Mouse (Mus musculus) CH12F3 (cell line): Measurements from ENCODE around the gene Zcchc14.

Experiments
- in situ Hi-C: fragments of 300-500 bp; cut with MboI; formaldehyde crosslinking; loops from 2 replicates; pipeline ENCODE4 v1.14.3; 2020; ENCODE audit warnings: low sequenced_read_pairs

Zcchc14 gene

DNA sequence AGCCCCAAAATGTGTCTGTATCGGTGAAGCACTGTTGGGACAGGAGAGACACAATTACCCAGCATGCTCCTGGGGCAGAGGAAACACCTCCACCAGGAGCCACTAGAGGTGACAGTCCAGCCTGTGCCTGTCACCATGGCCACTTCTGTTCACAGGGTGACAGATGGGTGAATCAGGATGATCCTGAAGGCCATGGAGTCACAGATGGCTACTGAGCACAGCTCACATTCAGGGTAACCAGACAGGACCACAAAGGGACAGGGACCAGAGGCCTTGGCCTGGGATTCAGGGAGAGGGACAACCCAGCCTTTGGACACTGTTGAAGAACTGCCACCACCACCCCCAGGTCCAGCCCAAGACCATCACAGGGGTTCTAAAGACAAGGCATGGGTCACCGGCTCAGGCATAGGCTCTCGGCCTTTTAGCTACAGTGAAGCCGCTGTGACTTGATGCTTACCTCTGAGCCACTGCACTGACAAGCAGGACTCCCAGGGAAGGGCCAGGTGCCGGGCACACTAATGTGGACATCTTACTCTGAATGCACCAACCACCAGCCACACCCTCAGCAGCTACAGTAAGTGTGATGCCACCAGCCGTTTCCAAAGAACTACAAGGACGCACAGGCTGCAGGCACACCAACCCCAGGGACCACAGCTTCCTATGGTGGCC lies 92.1 kb downstream of the Zcchc14 start:
- in situ Hi-C loops: no loop called here

DNA sequence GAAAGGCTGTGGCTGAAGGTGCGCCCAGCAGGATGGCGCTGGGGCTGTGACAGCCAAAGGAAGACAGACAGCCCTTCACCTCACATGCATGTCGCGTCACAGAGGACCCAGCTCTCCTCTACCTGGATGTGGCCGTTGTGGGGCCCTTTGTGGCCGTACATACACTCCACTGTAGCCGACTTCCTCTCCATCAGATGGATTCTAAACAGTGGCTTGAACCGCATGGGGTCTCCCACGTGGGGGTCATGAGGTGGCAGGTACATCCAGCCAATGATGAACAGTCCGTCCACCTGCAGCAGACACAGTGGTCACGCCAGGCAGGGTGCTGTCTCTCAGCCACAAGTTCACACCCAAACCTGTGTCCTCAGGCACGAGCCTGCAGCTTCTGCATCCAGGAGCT lies 92.9 kb downstream of the Zcchc14 start:
- in situ Hi-C loops: no loop called here

DNA sequence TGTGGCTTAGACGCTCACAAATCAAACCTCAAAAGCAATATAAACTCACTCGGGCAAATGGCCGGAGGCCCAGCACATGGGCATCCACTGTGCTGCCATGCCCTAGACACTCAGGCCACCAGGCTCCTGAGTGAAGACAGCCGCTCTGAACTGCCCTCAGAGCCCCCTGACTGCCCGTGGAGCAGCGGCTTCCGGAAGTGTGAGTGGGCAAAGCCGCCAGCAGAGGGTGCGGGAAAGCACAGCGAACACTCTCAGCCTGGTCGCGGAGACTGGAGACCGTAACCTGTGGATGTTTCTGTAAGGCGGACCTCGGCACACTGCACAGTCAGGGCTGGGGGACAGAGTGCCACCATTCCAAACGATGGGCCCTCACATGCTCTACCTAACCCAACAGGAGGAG lies 94.2 kb downstream of the Zcchc14 start:
- in situ Hi-C loops: no loop called here

DNA sequence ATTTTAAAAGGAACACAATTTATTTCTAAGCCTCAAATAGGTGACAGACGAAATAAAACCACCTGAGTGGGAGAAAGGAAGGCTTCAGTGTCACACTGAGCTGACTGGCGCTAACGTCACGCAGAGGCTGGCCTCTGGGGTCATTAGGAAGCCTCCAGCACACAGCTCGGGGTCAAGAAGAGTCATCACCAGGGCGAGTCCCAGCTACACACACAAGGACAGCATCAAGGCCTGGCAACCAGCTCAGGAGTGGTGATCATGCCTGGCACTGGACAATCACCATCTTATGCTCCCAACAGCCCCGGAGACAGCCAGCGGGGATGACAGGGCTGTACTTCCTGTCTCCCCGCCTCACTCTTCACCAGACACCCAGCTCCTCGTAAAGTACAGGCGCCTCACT lies 95.0 kb downstream of the Zcchc14 start:
- in situ Hi-C loops: no loop called here

DNA sequence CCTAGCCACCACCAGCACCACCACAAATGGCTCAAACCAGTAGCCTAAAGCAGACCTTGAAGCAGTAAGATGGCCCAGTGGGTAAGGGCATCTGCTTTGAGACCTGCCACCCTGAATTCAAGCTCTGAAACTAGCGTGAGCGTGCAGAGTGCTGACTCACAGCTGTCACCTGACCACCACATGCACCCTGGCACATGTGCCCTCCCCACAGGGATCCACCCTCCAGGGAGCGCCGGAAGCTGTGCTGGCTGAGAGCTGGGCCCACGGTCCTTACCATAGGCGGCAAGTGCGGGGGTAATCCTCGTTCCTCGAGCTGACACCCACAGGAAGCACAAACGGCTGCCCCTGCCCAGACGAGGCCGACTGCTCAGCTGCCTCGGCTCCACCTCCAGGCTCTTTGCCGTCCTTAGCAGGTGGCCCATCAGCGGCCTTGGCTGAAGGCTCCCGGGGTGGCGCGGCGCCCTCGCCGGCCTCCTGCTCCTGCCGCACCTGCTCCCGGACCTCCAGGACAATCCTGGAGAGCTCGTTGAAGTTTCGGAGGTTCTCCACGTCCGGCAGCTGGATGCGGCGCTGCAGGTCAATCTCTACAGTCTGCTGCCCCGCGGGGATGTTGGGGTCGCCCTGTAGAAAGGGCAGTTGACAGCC lies 98.7 kb downstream of the Zcchc14 start:
- in situ Hi-C loops: no loop called here

DNA sequence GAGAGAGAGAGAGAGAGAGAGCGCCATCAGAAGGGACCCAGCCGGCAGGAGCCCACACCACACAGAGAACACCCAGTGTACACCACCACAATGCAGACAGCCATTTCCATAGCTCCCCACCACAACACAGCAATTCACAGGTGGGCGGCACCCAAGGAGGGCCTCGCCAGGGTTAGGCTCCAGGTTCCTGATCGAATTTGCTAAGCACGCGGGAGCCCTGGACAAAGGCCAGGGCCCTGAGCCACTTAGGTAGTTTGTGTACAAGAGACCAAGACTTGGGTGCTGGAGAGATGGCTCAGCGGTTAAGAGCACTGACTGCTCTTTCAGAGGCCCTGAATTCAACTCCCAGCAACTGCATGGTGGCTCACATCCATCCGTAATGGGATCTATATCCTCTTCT lies 100.2 kb downstream of the Zcchc14 start:
- in situ Hi-C loops: no loop called here

DNA sequence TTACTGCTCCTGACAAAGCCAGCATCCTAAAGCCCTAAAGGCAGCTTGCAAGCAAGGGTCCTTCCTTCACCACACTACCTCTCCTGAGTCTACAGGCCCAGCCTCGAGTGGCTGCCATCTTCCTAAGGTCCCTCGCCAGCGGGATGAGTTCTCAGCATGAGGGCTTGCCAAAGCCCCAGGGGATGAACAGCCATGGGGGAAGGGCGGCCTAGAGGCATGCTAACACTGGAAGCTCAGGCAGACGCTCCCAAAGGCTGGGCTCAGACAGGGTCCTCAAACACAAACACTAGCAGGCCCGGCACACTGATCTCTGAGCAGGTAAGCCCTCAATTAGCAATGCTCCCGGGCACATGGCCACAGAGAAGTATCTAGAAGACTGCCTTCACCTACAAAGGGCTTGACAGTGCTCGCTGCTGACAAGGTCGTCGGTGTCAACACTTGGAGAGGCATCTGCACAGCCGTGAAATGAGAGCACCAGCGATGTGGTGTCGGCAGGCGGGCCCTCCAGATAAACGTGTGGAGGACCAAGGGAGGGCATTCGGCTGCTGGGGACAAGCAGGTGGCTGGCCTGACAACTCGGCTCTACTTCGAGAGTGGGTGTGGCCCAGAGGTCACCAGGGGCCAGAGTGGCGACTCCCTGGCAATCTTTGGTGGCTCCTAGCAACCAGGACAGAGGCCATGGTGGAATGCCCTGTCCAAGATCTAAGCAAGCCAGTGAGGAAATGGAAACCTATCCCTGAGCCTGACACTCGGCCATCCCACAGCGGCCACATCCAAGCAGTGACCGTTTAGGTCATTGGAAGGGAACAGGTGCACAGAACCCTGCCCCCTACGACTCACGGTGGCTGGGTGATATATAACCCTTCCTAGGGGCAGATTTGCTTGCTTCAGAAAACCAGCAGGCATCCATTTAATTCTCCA lies 101.4 kb downstream of the Zcchc14 start:
- in situ Hi-C loops: no loop called here

DNA sequence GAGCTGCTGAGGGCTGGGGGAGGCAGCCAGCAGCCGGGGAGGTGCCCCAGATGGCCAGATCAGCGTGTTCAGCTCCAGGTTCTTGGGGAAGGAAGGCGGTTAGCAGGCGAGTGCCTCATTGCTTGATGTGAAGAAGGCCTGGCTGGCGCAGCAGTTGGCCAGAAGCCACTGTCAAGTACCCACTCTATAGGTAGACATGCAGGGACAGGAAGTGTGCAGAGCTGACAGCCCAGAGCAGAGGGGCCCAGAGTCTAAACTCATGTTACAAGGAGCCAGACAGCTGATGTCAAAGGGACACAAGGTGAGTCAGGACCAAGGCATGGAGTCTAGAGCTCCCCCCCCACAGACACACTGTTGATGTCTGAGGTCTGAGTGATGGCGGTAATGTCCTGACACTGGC lies 102.6 kb downstream of the Zcchc14 start:
- in situ Hi-C loops: no loop called here
